Mouse (Mus musculus): ENCODE results near the gene Hsdl2. TPM values are rescaled to one million over a fixed set of nuclear protein-coding genes. Genes with fewer than 3 reads are reported as not detected.

The Hsdl2 gene
- total and polyA plus RNA-seq, 2 experiments from 2014 or later = 23.6 to 48.8 TPM

GRCm38 (mm10) chr4:59645610-59646009, 64.2 kb downstream of the Hsdl2 start:
- Histone ChIP-seq H3K4me3 (ENCODE audit: low read length) (no peak overlapping the region), H3K36me3 (ENCODE audit: insufficient read depth, low read length) (no peaks in the 10 kb centered on the region), H3K27me3 (ENCODE audit: insufficient read depth, low read length) (no peaks in the 10 kb centered on the region), H3K4me1 (ENCODE audit: insufficient read depth, low read length) (no peaks in the 10 kb centered on the region), H3K4me2 (ENCODE audit: low read depth, low read length) (no peak overlapping the region), H3K27ac (no peak overlapping the region), H3K9me3 (ENCODE audit: low read length) (no peaks in the 10 kb centered on the region), H3K9ac (replicated peaks; ENCODE audit: low read length) (no peak overlapping the region)
- DNase-seq (ENCODE audit: low spot score) = no peak
- no peak for TF ChIP-seq CTCF (IDR thresholded peaks at IDR 0.05; ENCODE audit: low read depth)
- no peak for ATAC-seq
- 96% methylated on average over 2 of the region's 2 CpGs for WGBS

GRCm38 (mm10) chr4:59646020-59646696, 64.8 kb downstream of the Hsdl2 start:
- no peak for TF ChIP-seq CTCF (IDR thresholded peaks at IDR 0.05; ENCODE audit: low read depth)
- Histone ChIP-seq H3K9me3 (ENCODE audit: low read length) (no peaks in the 10 kb centered on the region), H3K4me1 (ENCODE audit: insufficient read depth, low read length) (no peaks in the 10 kb centered on the region), H3K4me2 (ENCODE audit: low read depth, low read length) (no peak overlapping the region), H3K27me3 (ENCODE audit: insufficient read depth, low read length) (no peaks in the 10 kb centered on the region), H3K36me3 (ENCODE audit: insufficient read depth, low read length) (no peaks in the 10 kb centered on the region), H3K4me3 (ENCODE audit: low read length) (no peak overlapping the region), H3K9ac (replicated peaks; ENCODE audit: low read length) (no peak overlapping the region), H3K27ac (no peak overlapping the region)
- WGBS = 93% methylated on average over 10 of the region's 10 CpGs
- DNase-seq (ENCODE audit: low spot score) (no peak), ATAC-seq (no peak)

- Histone ChIP-seq H3K4me1 (ENCODE audit: insufficient read depth, low read length) (no peaks in the 10 kb centered on the region), H3K9me3 (ENCODE audit: low read length) (no peaks in the 10 kb centered on the region), H3K4me2 (ENCODE audit: low read depth, low read length) (no peak overlapping the region), H3K9ac (replicated peaks; ENCODE audit: low read length) (no peak overlapping the region), H3K4me3 (ENCODE audit: low read length) (no peak overlapping the region), H3K27me3 (ENCODE audit: insufficient read depth, low read length) (no peaks in the 10 kb centered on the region), H3K27ac (no peak overlapping the region), H3K36me3 (ENCODE audit: insufficient read depth, low read length) (no peaks in the 10 kb centered on the region)
- DNase-seq (ENCODE audit: low spot score) = no peak
- TF ChIP-seq CTCF (IDR thresholded peaks at IDR 0.05; ENCODE audit: low read depth) = no peak
- 95% methylated on average over 5 of the region's 5 CpGs for WGBS
- no peak for ATAC-seq
These were observed 67.8 kb downstream of the Hsdl2 start for GRCm38 (mm10) chr4:59649119-59649518.

DNA sequence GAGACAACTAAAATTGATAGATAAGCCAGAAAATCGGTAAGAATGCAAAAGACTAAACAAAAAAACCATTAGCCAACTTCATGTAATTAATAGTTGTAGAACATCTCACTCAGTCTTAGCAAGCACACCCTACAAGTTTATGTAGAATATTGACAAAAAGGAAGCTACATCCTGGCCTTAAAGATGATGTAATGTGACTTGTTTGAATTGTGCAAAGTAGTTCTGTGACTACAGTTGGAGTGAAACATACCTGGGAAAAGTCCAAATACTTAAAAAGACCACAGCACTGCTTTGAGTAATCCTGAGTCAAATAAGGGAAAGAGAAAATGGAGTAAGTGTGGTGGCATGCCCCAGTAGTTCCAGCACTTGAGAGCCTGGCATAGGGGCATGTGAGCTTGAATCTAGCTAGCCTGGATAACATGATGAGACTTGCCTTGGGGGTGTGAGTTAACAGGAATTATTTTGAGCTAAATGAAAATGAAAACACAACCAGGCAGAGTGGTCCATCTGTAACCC, 70.9 kb downstream of the Hsdl2 start:
- H3K4me1 ChIP-seq (ENCODE audit: insufficient read depth, low read length) = no peaks in the 10 kb centered on the region
- no peak for TF ChIP-seq CTCF (IDR thresholded peaks at IDR 0.05; ENCODE audit: low read depth)

GRCm38 (mm10) chr4:59656061-59656642, 74.8 kb downstream of the Hsdl2 start:
- no peak overlapping the region for H3K4me3 ChIP-seq (ENCODE audit: low read length)
- no peak for TF ChIP-seq CTCF (IDR thresholded peaks at IDR 0.05; ENCODE audit: low read depth)
- H3K27me3 ChIP-seq (ENCODE audit: insufficient read depth, low read length) = no peaks in the 10 kb centered on the region
- no peak overlapping the region for H3K27ac ChIP-seq
- no peak overlapping the region for H3K4me2 ChIP-seq (ENCODE audit: low read depth, low read length)
- H3K36me3 ChIP-seq (ENCODE audit: insufficient read depth, low read length) = no peaks in the 10 kb centered on the region
- ATAC-seq (no peak), DNase-seq (ENCODE audit: low spot score) (no peak)
- WGBS = 81% methylated on average over 5 of the region's 5 CpGs
- no peak overlapping the region for H3K9ac ChIP-seq (replicated peaks; ENCODE audit: low read length)
- no peaks in the 10 kb centered on the region for H3K9me3 ChIP-seq (ENCODE audit: low read length)
- H3K4me1 ChIP-seq (ENCODE audit: insufficient read depth, low read length) = no peaks in the 10 kb centered on the region

More for the DNA sequence above, 70.9 kb downstream of the Hsdl2 start:
- WGBS = 91% methylated on average over 1 of the region's 1 CpGs
- ATAC-seq = no peak
- H3K9me3 ChIP-seq (ENCODE audit: low read length) = no peaks in the 10 kb centered on the region
- H3K4me3 ChIP-seq (ENCODE audit: low read length) = no peak overlapping the region
- no peaks in the 10 kb centered on the region for H3K36me3 ChIP-seq (ENCODE audit: insufficient read depth, low read length)
- H3K9ac ChIP-seq (replicated peaks; ENCODE audit: low read length) = no peak overlapping the region
- DNase-seq (ENCODE audit: low spot score) = no peak
- no peaks in the 10 kb centered on the region for H3K27me3 ChIP-seq (ENCODE audit: insufficient read depth, low read length)
- H3K27ac ChIP-seq = no peak overlapping the region
- no peak overlapping the region for H3K4me2 ChIP-seq (ENCODE audit: low read depth, low read length)

DNA sequence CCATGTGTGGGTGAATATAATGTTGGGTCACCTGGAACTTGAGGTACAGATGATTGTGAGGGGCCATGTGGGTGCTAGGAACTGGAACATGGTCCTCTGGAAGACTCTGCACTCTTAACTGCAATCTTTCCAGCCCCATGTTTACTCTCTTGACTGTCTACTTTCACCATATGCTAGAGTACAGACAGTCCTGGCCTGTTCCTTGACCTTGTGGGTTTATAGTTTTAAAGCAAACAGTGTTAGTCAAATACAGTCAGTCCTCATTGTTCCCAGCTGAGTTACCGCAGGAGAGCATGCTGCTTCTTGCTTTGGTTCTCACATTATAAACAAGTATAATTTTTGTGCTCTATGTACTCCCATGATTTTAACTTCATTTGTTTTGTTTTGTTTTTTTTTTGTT, 80.8 kb downstream of the Hsdl2 start:
- no peaks in the 10 kb centered on the region for H3K9me3 ChIP-seq (ENCODE audit: low read length)
- H3K27me3 ChIP-seq (ENCODE audit: insufficient read depth, low read length) = no peaks in the 10 kb centered on the region
- H3K27ac ChIP-seq = no peak overlapping the region
- H3K4me2 ChIP-seq (ENCODE audit: low read depth, low read length) = no peak overlapping the region
- TF ChIP-seq CTCF (IDR thresholded peaks at IDR 0.05; ENCODE audit: low read depth) = no peak
- H3K36me3 ChIP-seq (ENCODE audit: insufficient read depth, low read length) = no peaks in the 10 kb centered on the region
- no peak overlapping the region for H3K9ac ChIP-seq (replicated peaks; ENCODE audit: low read length)
- DNase-seq (ENCODE audit: low spot score) (no peak), ATAC-seq (no peak)
- no peak overlapping the region for H3K4me3 ChIP-seq (ENCODE audit: low read length)
- H3K4me1 ChIP-seq (ENCODE audit: insufficient read depth, low read length) = no peaks in the 10 kb centered on the region
- WGBS = 91% methylated on average over 1 of the region's 1 CpGs

- ATAC-seq (no peak), DNase-seq (ENCODE audit: low spot score) (no peak)
- no peak for TF ChIP-seq CTCF (IDR thresholded peaks at IDR 0.05; ENCODE audit: low read depth)
- no peaks in the 10 kb centered on the region for H3K4me1 ChIP-seq (ENCODE audit: insufficient read depth, low read length)
- no peaks in the 10 kb centered on the region for H3K27me3 ChIP-seq (ENCODE audit: insufficient read depth, low read length)
- H3K9me3 ChIP-seq (ENCODE audit: low read length) = no peaks in the 10 kb centered on the region
- no peak overlapping the region for H3K9ac ChIP-seq (replicated peaks; ENCODE audit: low read length)
- H3K4me3 ChIP-seq (ENCODE audit: low read length) = no peak overlapping the region
- no peak overlapping the region for H3K27ac ChIP-seq
- no peak overlapping the region for H3K4me2 ChIP-seq (ENCODE audit: low read depth, low read length)
- 96% methylated on average over 6 of the region's 6 CpGs for WGBS
- no peaks in the 10 kb centered on the region for H3K36me3 ChIP-seq (ENCODE audit: insufficient read depth, low read length)
These were observed 82.1 kb downstream of the Hsdl2 start for GRCm38 (mm10) chr4:59663451-59663850.
